Mouse (Mus musculus): Measurements from ENCODE around the gene Agpat3.

DNA sequence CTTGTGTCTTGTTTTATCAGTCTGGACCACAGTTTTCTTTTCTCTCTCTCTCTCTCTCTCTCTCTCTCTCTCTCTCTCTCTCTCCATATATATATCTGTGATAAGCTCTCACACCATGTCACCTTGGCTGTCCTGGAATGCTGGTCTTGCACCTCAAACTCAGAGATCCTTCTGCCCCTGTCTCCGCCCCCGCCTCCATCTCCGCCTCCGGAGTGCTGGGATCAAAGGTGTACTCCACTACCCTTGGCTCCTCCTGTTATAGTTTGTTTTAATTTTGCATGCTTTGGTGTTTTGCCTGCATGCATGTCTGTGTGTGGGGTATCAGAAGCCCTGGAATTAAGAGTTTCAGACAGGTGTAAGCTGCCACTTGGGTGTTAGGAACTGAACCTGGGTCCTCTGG is 76.0 kb downstream of the Agpat3 start:
- TF ChIP-seq CTCF (IDR thresholded peaks at IDR 0.05; ENCODE audit: low read depth, low read length) (no peak), POLR2A (IDR thresholded peaks at IDR 0.05; ENCODE audit: extremely low read depth, insufficient read depth, low read length) (no peak)
